Mouse (Mus musculus) heart, embryonic 15.5 days (tissue): ENCODE results near the gene Ehd4. TPM values are rescaled to one million over a fixed set of nuclear protein-coding genes. Genes with fewer than 3 reads are reported as not detected.

Experiments used
- polyA plus RNA-seq: library from polyadenylated mRNA; unstranded; fragments of >200 nt; fragmentation: Nextera tagmentation; extraction: Ambion mirVana; gene quantifications from 2 replicates; pipeline ENCODE4 v1.2.1, GENCODE M21; 2015

Ehd4 gene
- polyA plus RNA-seq, 1 experiment from 2014 or later = 188 TPM

Other genes starting within 250 kb of the Ehd4 start
- gene Mapkbp1, start 181.9 kb downstream of the Ehd4 start, polyA plus RNA-seq = 1.8 and 3.0 TPM in 2 replicates
- gene Jmjd7, start 127.1 kb downstream of the Ehd4 start, polyA plus RNA-seq = 12.3 and 16.6 TPM in 2 replicates
- gene Gm28042, start 127.1 kb downstream of the Ehd4 start, polyA plus RNA-seq = 3.1 and 4.1 TPM in 2 replicates
- gene Pla2g4b, start 121.2 kb downstream of the Ehd4 start, polyA plus RNA-seq = 0.90 and 1.3 TPM in 2 replicates
- 1.6 and 1.9 TPM in 2 replicates for gene Pla2g4e, start 90.7 kb upstream of the Ehd4 start, polyA plus RNA-seq
- 0.03 TPM in 1 of 2 replicates, not detected in the other for gene Pla2g4d, start 134.6 kb upstream of the Ehd4 start, polyA plus RNA-seq
- 0.04 and 0.09 TPM in 2 replicates for gene Pla2g4f, start 159.6 kb upstream of the Ehd4 start, polyA plus RNA-seq
- 14.8 and 19.1 TPM in 2 replicates for gene Vps39, start 198.5 kb upstream of the Ehd4 start, polyA plus RNA-seq
- 9.0 and 9.9 TPM in 2 replicates for gene Ganc, start 249.3 kb upstream of the Ehd4 start, polyA plus RNA-seq
- 6.5 and 8.0 TPM in 2 replicates for gene Tmem87a, start 249.5 kb upstream of the Ehd4 start, polyA plus RNA-seq